Mouse (Mus musculus): Measurements from ENCODE around the gene Ackr4.

GRCm38 (mm10) chr9:104146683-104147082 lies 19.9 kb upstream of the Ackr4 start:
- TF ChIP-seq CTCF (IDR thresholded peaks at IDR 0.05; ENCODE audit: control insufficient read depth, insufficient read depth, insufficient read length) (no peak), MYOD1 (IDR thresholded peaks at IDR 0.05; ENCODE audit: control insufficient read depth, insufficient read length, low read depth) (no peak), USF1 (IDR thresholded peaks at IDR 0.05; ENCODE audit: low read depth) (no peak), FOSL1 (IDR thresholded peaks at IDR 0.05; ENCODE audit: insufficient read depth, low read length, poor library complexity, severe bottlenecking) (no peak), CEBPB (IDR thresholded peaks at IDR 0.05; ENCODE audit: low read depth) (no peak), MYOG (IDR thresholded peaks at IDR 0.05; ENCODE audit: control insufficient read depth, extremely low read depth, insufficient read length) (no peak)
